Mouse (Mus musculus) ES-E14 (cell line): Measurements from ENCODE around the gene Hdhd5.

Source experiments
- MAFK ChIP-seq: IDR thresholded peaks from 2 replicates; pipeline ENCODE4 v1.6.1; 2014; ENCODE audit warnings: mild to moderate bottlenecking, low read depth, low read length, inconsistent platforms; ENCODE audit not compliant: insufficient read depth
- ZNF384 ChIP-seq: IDR thresholded peaks from 2 replicates; pipeline ENCODE4 v1.6.1; 2012; ENCODE audit warnings: low read depth, low read length, inconsistent platforms

DNA sequence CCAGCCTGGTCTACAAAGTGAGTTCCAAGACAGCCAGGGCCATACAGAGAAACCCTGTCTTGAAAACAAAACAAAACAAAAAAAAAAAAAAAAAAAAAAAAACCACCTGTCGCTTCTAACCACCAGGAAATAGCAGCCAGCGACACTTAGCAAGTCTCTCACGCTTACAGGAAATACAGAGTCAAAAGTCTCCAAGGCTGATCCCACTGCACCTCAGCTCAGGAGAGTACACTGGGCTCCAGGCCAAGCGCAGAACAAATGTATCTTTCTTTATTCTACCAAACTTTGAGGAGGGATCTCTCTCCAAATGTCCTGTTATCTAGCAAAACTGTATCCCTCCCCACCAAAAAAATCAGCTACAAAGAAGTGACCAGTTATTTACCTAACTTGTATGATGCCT, 2.0 kb downstream of the Hdhd5 start:
- TF ChIP-seq MAFK (no peak), ZNF384 (no peak)
